Mouse (Mus musculus) testis, adult 2 months (tissue): ENCODE measurements around the gene Hic1. TPM values are rescaled to one million over a fixed set of nuclear protein-coding genes. Genes with fewer than 3 reads are reported as not detected.

ENCODE experiments used
- H3K27ac ChIP-seq: fragments of 200-500 bp; 2 replicates; pipeline ENCODE4 v1.5.1; 2012; ENCODE audit warnings: low read depth, low read length; ENCODE audit not compliant: control insufficient read depth, insufficient read depth
- H3K27me3 ChIP-seq: fragments of 200-500 bp; 2 replicates; pipeline ENCODE4 v1.6.1; 2012; ENCODE audit warnings: mild to moderate bottlenecking, low read length, moderate library complexity; ENCODE audit not compliant: control insufficient read depth, insufficient read depth
- H3K36me3 ChIP-seq: fragments of 200-500 bp; 2 replicates; pipeline ENCODE4 v1.6.1; 2012; ENCODE audit warnings: mild to moderate bottlenecking, low read length; ENCODE audit not compliant: control insufficient read depth, insufficient read depth
- H3K4me1 ChIP-seq: fragments of 200-500 bp; 2 replicates; pipeline ENCODE4 v1.6.1; 2012; ENCODE audit warnings: low read length; ENCODE audit not compliant: control insufficient read depth, insufficient read depth
- H3K4me3 ChIP-seq: fragments of 200-500 bp; 2 replicates; pipeline ENCODE4 v1.5.1; 2012; ENCODE audit warnings: low read depth, mild to moderate bottlenecking, low read length, moderate library complexity, mixed read lengths; ENCODE audit not compliant: control insufficient read depth
- CTCF ChIP-seq: fragments of 200-500 bp; IDR thresholded peaks from 2 replicates; pipeline ENCODE4 v1.5.1; 2012; ENCODE audit warnings: low read depth, mild to moderate bottlenecking, inconsistent platforms, low read length, moderate library complexity; ENCODE audit not compliant: control insufficient read depth, insufficient read depth, insufficient replicate concordance
- POLR2A ChIP-seq: fragments of 200-500 bp; IDR thresholded peaks from 2 replicates; pipeline ENCODE4 v1.6.1; 2012; ENCODE audit warnings: low read depth, mild to moderate bottlenecking, inconsistent platforms, low read length, moderate library complexity; ENCODE audit not compliant: control insufficient read depth
- polyA plus RNA-seq: library from polyadenylated mRNA; depleted of rRNA; stranded (reverse); fragments of >200 nt; gene quantifications from 2 replicates; pipeline ENCODE4 v1.2.3, GENCODE M21; 2012

Hic1 gene
- polyA plus RNA-seq, 1 experiment = 1.3 TPM

GRCm38 (mm10) chr11:75134485-75135068 is 34.7 kb downstream of the Hic1 start:
- H3K4me1 ChIP-seq = peaks cover 7% of the 10 kb centered on the region
- no peak overlapping the region for H3K27ac ChIP-seq
- H3K27me3 ChIP-seq = no peaks in the 10 kb centered on the region
- TF ChIP-seq CTCF (no peak), POLR2A (no peak)
- H3K36me3 ChIP-seq = peaks cover 1% of the 10 kb centered on the region; the same call in 1 of the 2 replicates
- H3K4me3 ChIP-seq = no peak overlapping the region

GRCm38 (mm10) chr11:75133951-75134350 is 35.4 kb downstream of the Hic1 start:
- H3K4me1 ChIP-seq = peaks cover 4% of the 10 kb centered on the region
- H3K4me3 ChIP-seq = no peak overlapping the region
- peaks cover 1% of the 10 kb centered on the region; the same call in 1 of the 2 replicates for H3K36me3 ChIP-seq
- H3K27ac ChIP-seq = peak overlapping the region; percentile 49; the same call in 1 of the 2 replicates
- TF ChIP-seq CTCF (no peak), POLR2A (no peak)
- H3K27me3 ChIP-seq = no peaks in the 10 kb centered on the region

- Histone ChIP-seq H3K4me1 (no peaks in the 10 kb centered on the region; the same call in none of the 2 replicates), H3K27ac (no peak overlapping the region), H3K27me3 (no peaks in the 10 kb centered on the region), H3K36me3 (peaks cover 1% of the 10 kb centered on the region; the same call in 1 of the 2 replicates), H3K4me3 (no peak overlapping the region)
- no peak for TF ChIP-seq CTCF
- TF ChIP-seq POLR2A = no peak
Measured at GRCm38 (mm10) chr11:75133391-75133790, 35.9 kb downstream of the Hic1 start.

GRCm38 (mm10) chr11:75132278-75132677 is 37.0 kb downstream of the Hic1 start:
- TF ChIP-seq CTCF (no peak), POLR2A (no peak)
- H3K4me1 ChIP-seq = no peaks in the 10 kb centered on the region; the same call in none of the 2 replicates
- H3K36me3 ChIP-seq = peaks cover 1% of the 10 kb centered on the region; the same call in 1 of the 2 replicates
- H3K27me3 ChIP-seq = no peaks in the 10 kb centered on the region
- H3K27ac ChIP-seq = no peak overlapping the region
- H3K4me3 ChIP-seq = no peak overlapping the region

GRCm38 (mm10) chr11:75131300-75131699 is 38.0 kb downstream of the Hic1 start:
- Histone ChIP-seq H3K27ac (no peak overlapping the region), H3K4me3 (no peak overlapping the region), H3K4me1 (no peaks in the 10 kb centered on the region), H3K36me3 (no peaks in the 10 kb centered on the region), H3K27me3 (no peaks in the 10 kb centered on the region)
- TF ChIP-seq CTCF (no peak), POLR2A (no peak)

GRCm38 (mm10) chr11:75129481-75129880 is 39.8 kb downstream of the Hic1 start:
- Histone ChIP-seq H3K4me1 (no peaks in the 10 kb centered on the region), H3K27me3 (no peaks in the 10 kb centered on the region), H3K4me3 (no peak overlapping the region), H3K27ac (no peak overlapping the region), H3K36me3 (no peaks in the 10 kb centered on the region)
- TF ChIP-seq CTCF = no peak
- TF ChIP-seq POLR2A = no peak

GRCm38 (mm10) chr11:75126384-75126783 is 42.9 kb downstream of the Hic1 start:
- no peaks in the 10 kb centered on the region for H3K27me3 ChIP-seq
- TF ChIP-seq CTCF (no peak), POLR2A (no peak)
- no peak overlapping the region for H3K4me3 ChIP-seq
- H3K36me3 ChIP-seq = no peaks in the 10 kb centered on the region
- H3K27ac ChIP-seq = no peak overlapping the region
- no peaks in the 10 kb centered on the region for H3K4me1 ChIP-seq
